Mouse (Mus musculus): ENCODE measurements at regions not wholly inside any gene's neighbourhood (a gene's known extent, or its start where the extent isn't known, plus 50 kb on each side); places are given as distances from the start of the nearest gene placed in this dataset.

DNA sequence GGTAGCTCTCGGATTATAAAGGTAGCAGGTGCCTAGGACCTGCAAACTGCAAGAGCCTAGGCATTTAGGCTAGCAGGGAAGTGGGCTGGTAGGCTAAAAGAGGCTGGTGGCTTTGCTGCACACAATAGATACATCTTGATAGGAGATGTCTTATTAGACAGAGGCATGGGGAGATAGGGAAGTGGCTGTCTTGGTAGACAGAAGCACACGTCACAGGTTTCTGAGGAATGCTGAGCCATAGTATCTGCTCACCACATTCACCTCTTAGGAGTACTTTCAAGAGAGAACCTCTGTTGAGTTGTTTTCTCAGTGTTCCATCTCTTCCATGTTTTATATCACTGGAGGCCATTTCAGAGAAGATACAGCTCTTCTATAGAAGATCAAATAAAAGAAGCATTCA lies 89.8 kb upstream of the Fggy start:
- DNase-seq (ENCODE audit: low spot score) (no peak), ATAC-seq (ENCODE audit: extremely low read depth, insufficient number of reproducible peaks, low FRiP score, poor library complexity, severe bottlenecking) (no peak)
- no peak for TF ChIP-seq CTCF (IDR thresholded peaks at IDR 0.05; ENCODE audit: low read depth, low read length)
- TF ChIP-seq GATA1 (IDR thresholded peaks at IDR 0.05; ENCODE audit: borderline replicate concordance, low read length) = no peak
- no peak for TF ChIP-seq TAL1 (conservative IDR thresholded peaks at IDR 0.05; ENCODE audit: low read depth, low read length)
- TF ChIP-seq GATA2 (IDR thresholded peaks at IDR 0.05; ENCODE audit: borderline replicate concordance, low read depth, low read length) = no peak
- TF ChIP-seq POLR2AphosphoS5 (IDR thresholded peaks at IDR 0.05; ENCODE audit: insufficient replicate concordance, low read depth, low read length) = no peak
- Histone ChIP-seq H3K4me3 (ENCODE audit: low read depth, low read length) (no peak overlapping the region), H3K36me3 (replicated peaks) (no peaks in the 10 kb centered on the region), H3K4me1 (ENCODE audit: insufficient read depth, low read depth, low read length) (no peaks in the 10 kb centered on the region), H3K9me3 (replicated peaks) (no peaks in the 10 kb centered on the region), H3K27me3 (ENCODE audit: insufficient read depth, low read length) (no peaks in the 10 kb centered on the region)

DNA sequence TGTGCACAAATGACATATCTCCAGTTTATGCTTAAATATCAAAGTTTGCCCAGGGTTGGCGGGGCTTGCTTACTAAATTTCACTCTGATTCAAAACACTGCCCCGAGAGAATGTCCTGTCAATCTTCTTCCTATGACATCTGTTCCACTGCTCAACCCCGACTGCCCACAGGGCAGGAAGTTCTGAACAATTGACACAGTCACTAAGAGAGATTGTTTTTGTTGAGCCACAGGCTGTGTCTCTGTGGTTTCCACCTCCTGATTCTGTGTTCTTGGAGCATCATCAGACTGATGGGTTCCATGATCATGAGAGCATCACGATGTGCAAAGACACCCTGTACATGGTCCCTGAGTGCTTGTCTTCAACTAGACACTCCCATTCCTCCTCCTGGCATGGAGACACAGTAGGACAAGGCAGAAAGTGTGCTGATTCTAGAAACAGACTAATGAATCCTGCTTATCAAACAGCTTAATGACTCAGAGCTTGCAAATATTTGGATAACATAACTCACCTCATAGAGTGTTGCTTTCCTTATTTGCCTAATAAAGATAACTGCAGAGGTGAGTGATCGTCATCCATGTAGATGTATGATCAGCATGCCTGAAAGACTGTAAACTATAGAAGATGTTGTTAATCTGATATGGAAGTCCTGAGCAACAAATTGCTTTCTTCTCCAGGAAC lies 82.4 kb upstream of the Fggy start:
- H3K27me3 ChIP-seq (ENCODE audit: insufficient read depth, low read length) = no peaks in the 10 kb centered on the region
- TF ChIP-seq GATA1 (IDR thresholded peaks at IDR 0.05; ENCODE audit: borderline replicate concordance, low read length) (no peak), CTCF (IDR thresholded peaks at IDR 0.05; ENCODE audit: low read depth, low read length) (no peak), POLR2AphosphoS5 (IDR thresholded peaks at IDR 0.05; ENCODE audit: insufficient replicate concordance, low read depth, low read length) (no peak), TAL1 (conservative IDR thresholded peaks at IDR 0.05; ENCODE audit: low read depth, low read length) (no peak)
- H3K4me3 ChIP-seq (ENCODE audit: low read depth, low read length) = no peak overlapping the region
- ATAC-seq (ENCODE audit: extremely low read depth, insufficient number of reproducible peaks, low FRiP score, poor library complexity, severe bottlenecking) = no peak
- no peaks in the 10 kb centered on the region for H3K36me3 ChIP-seq (replicated peaks)
- H3K9me3 ChIP-seq (replicated peaks) = no peaks in the 10 kb centered on the region
- no peak for DNase-seq (ENCODE audit: low spot score)
- H3K4me1 ChIP-seq (ENCODE audit: insufficient read depth, low read depth, low read length) = no peaks in the 10 kb centered on the region

DNA sequence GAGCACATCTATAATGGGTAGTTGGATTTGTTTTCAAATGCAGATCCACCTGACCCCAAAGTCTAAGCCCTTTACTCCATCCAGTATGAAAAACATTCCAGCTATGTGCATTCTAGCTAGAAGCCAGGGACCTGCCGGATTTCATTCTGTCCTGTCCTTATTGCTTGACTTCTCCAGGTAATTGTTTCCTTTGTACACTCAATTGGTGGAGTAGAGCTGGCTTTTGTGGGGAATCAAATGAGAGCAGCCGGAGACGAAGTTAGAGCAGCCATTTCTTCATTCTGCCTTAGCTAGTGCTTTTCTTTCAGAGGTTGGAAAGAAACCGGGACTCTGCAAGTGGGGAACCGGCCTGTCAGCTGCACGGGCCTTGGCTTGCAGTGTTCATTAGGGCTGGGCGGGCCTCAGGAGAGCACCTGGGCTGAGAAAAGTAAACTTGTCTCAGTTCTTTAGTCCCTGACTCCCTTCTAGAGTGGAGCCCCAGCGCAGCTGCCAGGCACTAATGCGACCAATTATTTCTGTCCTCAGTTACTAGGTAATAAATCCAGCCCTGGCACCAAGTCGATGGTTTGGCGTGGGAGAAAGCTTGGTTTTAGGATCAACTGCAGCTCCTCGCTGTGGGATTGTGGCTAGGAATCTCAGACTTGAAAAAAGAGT lies 81.1 kb upstream of the Fggy start:
- no peak for DNase-seq (ENCODE audit: low spot score)
- Histone ChIP-seq H3K9me3 (replicated peaks) (no peaks in the 10 kb centered on the region), H3K27me3 (ENCODE audit: insufficient read depth, low read length) (no peaks in the 10 kb centered on the region), H3K36me3 (replicated peaks) (no peaks in the 10 kb centered on the region), H3K4me1 (ENCODE audit: insufficient read depth, low read depth, low read length) (no peaks in the 10 kb centered on the region), H3K4me3 (ENCODE audit: low read depth, low read length) (no peak overlapping the region)
- no peak for ATAC-seq (ENCODE audit: extremely low read depth, insufficient number of reproducible peaks, low FRiP score, poor library complexity, severe bottlenecking)
- no peak for TF ChIP-seq CTCF (IDR thresholded peaks at IDR 0.05; ENCODE audit: low read depth, low read length)

DNA sequence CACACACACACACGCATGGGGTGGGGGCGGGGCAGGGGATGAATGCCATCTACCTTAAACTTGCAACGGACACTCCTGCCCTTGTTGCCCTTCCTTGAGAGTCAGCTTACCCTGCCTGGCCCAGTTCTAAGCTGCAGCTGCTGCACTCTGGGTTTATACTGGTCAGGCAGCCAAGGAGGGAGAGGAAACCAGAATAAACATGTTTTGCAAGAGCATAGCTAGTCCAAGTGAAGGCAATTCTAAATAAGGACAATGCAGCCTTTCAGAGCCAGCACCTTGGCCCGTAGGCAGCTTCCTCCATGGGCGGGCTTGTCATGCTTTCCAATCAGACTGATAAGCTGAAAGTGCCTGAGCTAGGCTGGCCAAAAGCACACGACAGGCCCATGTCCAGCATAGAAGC lies 73.7 kb upstream of the Fggy start:
- TF ChIP-seq GATA1 (IDR thresholded peaks at IDR 0.05; ENCODE audit: borderline replicate concordance, low read length) = no peak
- TF ChIP-seq TAL1 (conservative IDR thresholded peaks at IDR 0.05; ENCODE audit: low read depth, low read length) = no peak
- TF ChIP-seq POLR2AphosphoS5 (IDR thresholded peaks at IDR 0.05; ENCODE audit: insufficient replicate concordance, low read depth, low read length) = no peak
- TF ChIP-seq CTCF (IDR thresholded peaks at IDR 0.05; ENCODE audit: low read depth, low read length) = no peak
- no peak for TF ChIP-seq GATA2 (IDR thresholded peaks at IDR 0.05; ENCODE audit: borderline replicate concordance, low read depth, low read length)
- no peak for ATAC-seq (ENCODE audit: extremely low read depth, insufficient number of reproducible peaks, low FRiP score, poor library complexity, severe bottlenecking)
- no peaks in the 10 kb centered on the region for H3K9me3 ChIP-seq (replicated peaks)
- H3K4me3 ChIP-seq (ENCODE audit: low read depth, low read length) = no peak overlapping the region
- DNase-seq (ENCODE audit: low spot score) = no peak
- H3K4me1 ChIP-seq (ENCODE audit: insufficient read depth, low read depth, low read length) = no peaks in the 10 kb centered on the region
- no peaks in the 10 kb centered on the region for H3K36me3 ChIP-seq (replicated peaks)
- no peaks in the 10 kb centered on the region for H3K27me3 ChIP-seq (ENCODE audit: insufficient read depth, low read length)

DNA sequence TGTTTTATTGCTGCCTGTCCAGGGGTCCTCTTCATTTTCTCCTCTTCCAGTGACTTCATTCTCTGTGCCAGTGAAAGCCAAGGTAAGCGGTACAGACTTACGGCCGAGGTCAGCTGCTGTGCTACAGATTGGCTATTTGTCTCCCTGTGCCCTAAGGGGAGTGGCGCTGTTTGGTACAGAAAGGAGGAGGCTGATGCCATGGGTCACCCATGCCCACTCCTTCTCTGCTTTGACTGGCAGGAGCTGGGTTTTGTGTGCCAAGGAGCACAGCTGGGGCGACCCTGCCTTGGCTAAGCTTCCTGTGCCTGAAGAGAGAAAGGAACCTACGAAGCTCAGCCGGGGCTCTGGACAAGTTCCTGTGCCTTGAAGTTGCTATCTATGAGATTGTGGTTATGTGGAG lies 70.0 kb upstream of the Fggy start:
- no peak overlapping the region for H3K4me3 ChIP-seq (ENCODE audit: low read depth, low read length)
- H3K27me3 ChIP-seq (ENCODE audit: insufficient read depth, low read length) = no peaks in the 10 kb centered on the region
- H3K36me3 ChIP-seq (replicated peaks) = no peaks in the 10 kb centered on the region
- H3K9me3 ChIP-seq (replicated peaks) = no peaks in the 10 kb centered on the region
- no peak for ATAC-seq (ENCODE audit: extremely low read depth, insufficient number of reproducible peaks, low FRiP score, poor library complexity, severe bottlenecking)
- H3K4me1 ChIP-seq (ENCODE audit: insufficient read depth, low read depth, low read length) = no peaks in the 10 kb centered on the region
- DNase-seq (ENCODE audit: low spot score) = no peak
- TF ChIP-seq TAL1 (conservative IDR thresholded peaks at IDR 0.05; ENCODE audit: low read depth, low read length) = no peak
- no peak for TF ChIP-seq GATA1 (IDR thresholded peaks at IDR 0.05; ENCODE audit: borderline replicate concordance, low read length)
- no peak for TF ChIP-seq POLR2AphosphoS5 (IDR thresholded peaks at IDR 0.05; ENCODE audit: insufficient replicate concordance, low read depth, low read length)
- no peak for TF ChIP-seq GATA2 (IDR thresholded peaks at IDR 0.05; ENCODE audit: borderline replicate concordance, low read depth, low read length)
- no peak for TF ChIP-seq CTCF (IDR thresholded peaks at IDR 0.05; ENCODE audit: low read depth, low read length)

DNA sequence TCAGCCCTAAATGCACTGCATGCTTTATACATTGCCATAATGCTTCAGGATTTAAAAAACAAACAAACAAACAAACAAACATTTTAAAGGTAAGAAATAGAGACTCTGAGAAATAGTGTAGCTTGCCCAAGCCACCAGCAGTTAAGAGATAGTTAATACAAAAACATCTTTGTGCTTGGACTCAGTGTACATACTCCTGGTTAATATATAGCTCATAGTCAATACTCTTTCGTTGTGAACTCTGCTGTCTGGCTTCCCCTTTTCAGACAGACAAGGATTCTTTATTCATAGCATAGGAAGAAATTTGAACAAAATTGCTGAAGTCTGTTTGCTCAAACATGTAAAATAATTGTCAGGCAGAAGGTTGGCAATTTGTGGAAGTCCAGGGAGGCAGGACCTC lies 69.3 kb upstream of the Fggy start:
- ATAC-seq (ENCODE audit: extremely low read depth, insufficient number of reproducible peaks, low FRiP score, poor library complexity, severe bottlenecking) = no peak
- TF ChIP-seq GATA2 (IDR thresholded peaks at IDR 0.05; ENCODE audit: borderline replicate concordance, low read depth, low read length) = no peak
- no peak for TF ChIP-seq CTCF (IDR thresholded peaks at IDR 0.05; ENCODE audit: low read depth, low read length)
- DNase-seq (ENCODE audit: low spot score) = no peak

DNA sequence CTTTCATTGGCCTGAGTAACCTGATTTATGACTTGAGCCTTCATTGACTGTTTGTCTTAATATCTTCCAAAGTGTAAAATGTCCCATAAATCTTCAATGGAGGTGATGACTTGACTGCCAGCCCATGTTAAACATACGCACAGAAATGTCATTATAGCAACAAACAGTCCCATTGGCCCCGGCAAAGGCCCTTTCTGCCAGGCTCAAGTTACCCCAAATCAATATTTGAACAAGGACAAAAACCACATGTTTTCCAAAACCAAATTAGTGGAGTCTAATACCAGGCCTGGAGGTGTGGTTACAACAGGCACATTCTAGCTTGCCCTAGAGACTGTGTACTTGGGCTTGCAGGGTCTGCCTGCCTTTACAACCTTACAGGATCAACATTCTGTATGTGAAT lies 68.2 kb upstream of the Fggy start:
- Histone ChIP-seq H3K4me3 (ENCODE audit: low read depth, low read length) (no peak overlapping the region), H3K9me3 (replicated peaks) (no peaks in the 10 kb centered on the region), H3K36me3 (replicated peaks) (no peaks in the 10 kb centered on the region), H3K27me3 (ENCODE audit: insufficient read depth, low read length) (no peaks in the 10 kb centered on the region), H3K4me1 (ENCODE audit: insufficient read depth, low read depth, low read length) (no peaks in the 10 kb centered on the region)
- no peak for DNase-seq (ENCODE audit: low spot score)
- no peak for TF ChIP-seq CTCF (IDR thresholded peaks at IDR 0.05; ENCODE audit: low read depth, low read length)
- TF ChIP-seq GATA2 (IDR thresholded peaks at IDR 0.05; ENCODE audit: borderline replicate concordance, low read depth, low read length) = no peak
- TF ChIP-seq GATA1 (IDR thresholded peaks at IDR 0.05; ENCODE audit: borderline replicate concordance, low read length) = no peak
- no peak for TF ChIP-seq TAL1 (conservative IDR thresholded peaks at IDR 0.05; ENCODE audit: low read depth, low read length)
- no peak for TF ChIP-seq POLR2AphosphoS5 (IDR thresholded peaks at IDR 0.05; ENCODE audit: insufficient replicate concordance, low read depth, low read length)
- ATAC-seq (ENCODE audit: extremely low read depth, insufficient number of reproducible peaks, low FRiP score, poor library complexity, severe bottlenecking) = no peak

More for the DNA sequence above, 69.3 kb upstream of the Fggy start:
- Histone ChIP-seq H3K36me3 (replicated peaks) (no peaks in the 10 kb centered on the region), H3K4me1 (ENCODE audit: insufficient read depth, low read depth, low read length) (no peaks in the 10 kb centered on the region), H3K27me3 (ENCODE audit: insufficient read depth, low read length) (no peaks in the 10 kb centered on the region), H3K4me3 (ENCODE audit: low read depth, low read length) (no peak overlapping the region), H3K9me3 (replicated peaks) (no peaks in the 10 kb centered on the region)

Data from G1E (cell line).